Mouse (Mus musculus) ES-Bruce4 (cell line): ENCODE results near the gene Ccdc136. TPM values are rescaled to one million over a fixed set of nuclear protein-coding genes. Genes with fewer than 3 reads are reported as not detected.

Experiments
- H3K27ac ChIP-seq: 2 replicates; pipeline ENCODE4 v1.5.1; 2012; ENCODE audit warnings: low read length, inconsistent platforms; ENCODE audit not compliant: insufficient read depth
- H3K27me3 ChIP-seq: 2 replicates; pipeline ENCODE4 v1.6.1; 2012; ENCODE audit warnings: mild to moderate bottlenecking, low read length, inconsistent platforms; ENCODE audit not compliant: control insufficient read depth, poor library complexity, insufficient read depth, severe bottlenecking
- H3K36me3 ChIP-seq: 2 replicates; pipeline ENCODE4 v1.6.1; 2012; ENCODE audit warnings: inconsistent platforms, mild to moderate bottlenecking, low read length, moderate library complexity; ENCODE audit not compliant: control insufficient read depth, poor library complexity, insufficient read depth, severe bottlenecking
- H3K4me1 ChIP-seq: one replicate; pipeline ENCODE4 v1.8.1; 2011; ENCODE audit warnings: low read length; ENCODE audit not compliant: control insufficient read depth, insufficient read depth
- H3K4me3 ChIP-seq: 2 replicates; pipeline ENCODE4 v1.5.1; 2011; ENCODE audit warnings: low read depth, mild to moderate bottlenecking, low read length
- H3K9ac ChIP-seq: 2 replicates; pipeline ENCODE4 v1.6.1; 2012; ENCODE audit warnings: low read depth, mild to moderate bottlenecking, inconsistent platforms; ENCODE audit not compliant: poor library complexity, severe bottlenecking
- H3K9me3 ChIP-seq: replicated peaks from 2 replicates; pipeline ENCODE4 v1.6.1; 2012; ENCODE audit warnings: mild to moderate bottlenecking, low read length, inconsistent platforms; ENCODE audit not compliant: control insufficient read depth, poor library complexity, insufficient read depth, severe bottlenecking
- CTCF ChIP-seq: IDR thresholded peaks from one replicate; pipeline ENCODE4 v1.8.1; 2011; ENCODE audit warnings: low read depth, low read length
- EP300 ChIP-seq: IDR thresholded peaks from 2 replicates; pipeline ENCODE4 v1.6.1; 2011; ENCODE audit warnings: low read depth, low read length; ENCODE audit not compliant: insufficient read depth
- POLR2A ChIP-seq: IDR thresholded peaks from one replicate; pipeline ENCODE4 v1.8.1; 2011; ENCODE audit warnings: low read length; ENCODE audit not compliant: insufficient read depth
- polyA plus RNA-seq: library from polyadenylated mRNA; stranded (reverse); fragments of >200 nt; gene quantifications from 2 replicates; pipeline ENCODE4 v1.2.4, GENCODE M21; 2011; ENCODE audit warnings: low read depth; ENCODE audit not compliant: missing spikeins, insufficient read depth, insufficient read length

Ccdc136 gene
- polyA plus RNA-seq, 1 experiment: 22.7 TPM

- Histone ChIP-seq H3K27ac (no peak overlapping the region), H3K4me1 (no peaks in the 10 kb centered on the region), H3K9me3 (no peaks in the 10 kb centered on the region), H3K36me3 (peaks cover 4% of the 10 kb centered on the region; the same call in 1 of the 2 replicates), H3K9ac (0 out of 2 replicates have a peak overlapping the region, but pooled peaks have one; percentile 43), H3K4me3 (no peak overlapping the region), H3K27me3 (no peaks in the 10 kb centered on the region)
- no peak for TF ChIP-seq POLR2A
- no peak for TF ChIP-seq CTCF
- no peak for TF ChIP-seq EP300
Measured at GRCm38 (mm10) chr6:29474736-29475135, 78.6 kb downstream of the Ccdc136 start.

Other genes with a start within 250 kb of the Ccdc136 start
- 94.5 and 97.0 TPM in 2 replicates for gene Rbm28, start 231.3 kb upstream of the Ccdc136 start, polyA plus RNA-seq
- gene Prrt4, start 216.7 kb upstream of the Ccdc136 start, polyA plus RNA-seq: 0.20 and 0.52 TPM in 2 replicates
- 25.7 and 29.8 TPM in 2 replicates for gene Impdh1, start 179.9 kb upstream of the Ccdc136 start, polyA plus RNA-seq
- 18.4 and 21.8 TPM in 2 replicates for gene Hilpda, start 123.8 kb upstream of the Ccdc136 start, polyA plus RNA-seq
- gene Fam71f2, start 116.7 kb upstream of the Ccdc136 start, polyA plus RNA-seq: 1.5 and 1.9 TPM in 2 replicates
- not detected in 2 replicates for gene Fam71f1, start 77.2 kb upstream of the Ccdc136 start, polyA plus RNA-seq
- gene Calu, start 48.2 kb upstream of the Ccdc136 start, polyA plus RNA-seq: 269 and 284 TPM in 2 replicates
- not detected in 2 replicates for gene Opn1sw, start 7.8 kb upstream of the Ccdc136 start, polyA plus RNA-seq
- gene Flnc, start 36.9 kb downstream of the Ccdc136 start, polyA plus RNA-seq: 37.2 and 39.8 TPM in 2 replicates
- 142 and 143 TPM in 2 replicates for gene Atp6v1f, start 71.4 kb downstream of the Ccdc136 start, polyA plus RNA-seq
- gene Atp6v1fnb, start 75.1 kb downstream of the Ccdc136 start, polyA plus RNA-seq: 0.90 and 1.0 TPM in 2 replicates
- 1.9 and 4.1 TPM in 2 replicates for gene Kcp, start 111.6 kb downstream of the Ccdc136 start, polyA plus RNA-seq
- gene Irf5, start 130.3 kb downstream of the Ccdc136 start, polyA plus RNA-seq: 2.3 and 2.6 TPM in 2 replicates
- gene Tnpo3, start 213.6 kb downstream of the Ccdc136 start, polyA plus RNA-seq: 127 and 130 TPM in 2 replicates